Mouse (Mus musculus) adrenal gland, adult 10 weeks (tissue): Measurements from ENCODE around the gene Itga4. TPM values are rescaled to one million over a fixed set of nuclear protein-coding genes. Genes with fewer than 3 reads are reported as not detected.

Experiments
- polyA plus RNA-seq: library from polyadenylated mRNA; stranded (reverse); fragments of 350-450 nt; fragmentation: Illumina TruSeq; extraction: RNeasy Lipid Tissue Mini Kit (QIAGEN cat#74804); gene quantifications from one replicate; pipeline ENCODE4 v1.2.3, GENCODE M21; 2014; ENCODE audit warnings: low read depth, low replicate concordance

The Itga4 gene
- 5.7 TPM for polyA plus RNA-seq

GRCm38 (mm10) chr2:79255192-79256000, at the start of gene Itga4:
Itga4 (plus strand) TSS chr2:79255426.

Other genes with a start within 250 kb of the Itga4 start
- gene Neurod1, start 201.3 kb downstream of the Itga4 start, polyA plus RNA-seq, result not detected
- gene Cerkl, start 201.4 kb downstream of the Itga4 start, polyA plus RNA-seq, result 3.5 TPM